Mouse (Mus musculus) midbrain, postnatal 0 days (tissue): Measurements from ENCODE around the gene Bub3. TPM values are rescaled to one million over a fixed set of nuclear protein-coding genes. Genes with fewer than 3 reads are reported as not detected.

Experiments used
- ATAC-seq: fragments of 200-750 bp; cut with Nextera tagmentation; 2 replicates; pipeline ENCODE4 v1.8.0; 2017; ENCODE audit warnings: moderate number of reproducible peaks, mild to moderate bottlenecking, moderate TSS enrichment, moderate library complexity; ENCODE audit not compliant: low FRiP score
- DNase-seq: peaks from one replicate; pipeline ENCODE4 v3.0.0-alpha.2; 2015; ENCODE audit warnings: low spot score
- H3K27ac ChIP-seq: fragments of 300-500 bp; sonication (generic); 2 replicates; pipeline ENCODE4 v1.5.1; 2014; ENCODE audit warnings: low read depth, mild to moderate bottlenecking, low read length, mixed read lengths
- H3K27me3 ChIP-seq: fragments of 300-500 bp; sonication (generic); 2 replicates; pipeline ENCODE4 v1.6.1; 2014; ENCODE audit warnings: low read length, control low read depth, mixed read lengths; ENCODE audit not compliant: insufficient read depth
- H3K36me3 ChIP-seq: fragments of 300-500 bp; sonication (generic); 2 replicates; pipeline ENCODE4 v1.6.1; 2014; ENCODE audit warnings: low read length, control low read depth, mixed read lengths; ENCODE audit not compliant: insufficient read depth
- H3K4me1 ChIP-seq: fragments of 300-500 bp; sonication (generic); 2 replicates; pipeline ENCODE4 v1.6.1; 2014; ENCODE audit warnings: mild to moderate bottlenecking, control low read depth, antibody characterized with exemption, low read length, mixed read lengths; ENCODE audit not compliant: insufficient read depth
- H3K4me2 ChIP-seq: fragments of 300-500 bp; sonication (generic); 2 replicates; pipeline ENCODE4 v1.6.1; 2014; ENCODE audit warnings: low read depth, mild to moderate bottlenecking, low read length, mixed read lengths; ENCODE audit not compliant: poor library complexity, severe bottlenecking
- H3K4me3 ChIP-seq: fragments of 300-500 bp; sonication (generic); 2 replicates; pipeline ENCODE4 v1.5.1; 2014; ENCODE audit warnings: low read depth, mild to moderate bottlenecking, low read length, moderate library complexity
- H3K9ac ChIP-seq: fragments of 300-500 bp; sonication (generic); replicated peaks from 2 replicates; pipeline ENCODE4 v1.6.1; 2014; ENCODE audit warnings: mild to moderate bottlenecking, low read length, moderate library complexity, mixed read lengths; ENCODE audit not compliant: poor library complexity, severe bottlenecking
- H3K9me3 ChIP-seq: fragments of 300-500 bp; sonication (generic); 2 replicates; pipeline ENCODE4 v1.6.1; 2016; ENCODE audit warnings: low read length, control low read depth
- CTCF ChIP-seq: IDR thresholded peaks from 2 replicates; pipeline ENCODE4 v1.5.1; 2016; ENCODE audit warnings: antibody characterized with exemption, mild to moderate bottlenecking
- WGBS: fragments of 180-500 bp; shearing (Covaris S2); extraction: QIAGEN DNeasy Blood & Tissue Kit; methylation state at CpG from one replicate; pipeline ENCODE4 v1.1.7; 2014; 5-methylcytosine and 5-hydroxymethylcytosine counted together
- polyA plus RNA-seq: library from polyadenylated mRNA; unstranded; fragments of >200 nt; fragmentation: Nextera tagmentation; extraction: Ambion mirVana; gene quantifications from 2 replicates; pipeline ENCODE4 v1.2.1, GENCODE M21; 2015
- total RNA-seq: library from RNA; depleted of rRNA; stranded (reverse); fragments of >200 nt; gene quantifications from 2 replicates; pipeline ENCODE4 v1.2.3, GENCODE M21; 2014

Gene Bub3
- total and polyA plus RNA-seq, 2 experiments from 2014 or later: 106 to 125 TPM

GRCm38 (mm10) chr7:131551471-131551870 is 8.6 kb upstream of the Bub3 start:
- no peak overlapping the region for H3K4me3 ChIP-seq
- H3K36me3 ChIP-seq: no peaks in the 10 kb centered on the region
- H3K9ac ChIP-seq: no peak overlapping the region
- no peak overlapping the region for H3K4me2 ChIP-seq
- TF ChIP-seq CTCF: no peak
- H3K9me3 ChIP-seq: no peaks in the 10 kb centered on the region
- no peak overlapping the region for H3K27ac ChIP-seq
- H3K4me1 ChIP-seq: no peaks in the 10 kb centered on the region
- 1% methylated on average over 4 of the region's 4 CpGs for WGBS
- ATAC-seq (no peak), DNase-seq (no peak)
- peaks cover 90% of the 10 kb centered on the region for H3K27me3 ChIP-seq

DNA sequence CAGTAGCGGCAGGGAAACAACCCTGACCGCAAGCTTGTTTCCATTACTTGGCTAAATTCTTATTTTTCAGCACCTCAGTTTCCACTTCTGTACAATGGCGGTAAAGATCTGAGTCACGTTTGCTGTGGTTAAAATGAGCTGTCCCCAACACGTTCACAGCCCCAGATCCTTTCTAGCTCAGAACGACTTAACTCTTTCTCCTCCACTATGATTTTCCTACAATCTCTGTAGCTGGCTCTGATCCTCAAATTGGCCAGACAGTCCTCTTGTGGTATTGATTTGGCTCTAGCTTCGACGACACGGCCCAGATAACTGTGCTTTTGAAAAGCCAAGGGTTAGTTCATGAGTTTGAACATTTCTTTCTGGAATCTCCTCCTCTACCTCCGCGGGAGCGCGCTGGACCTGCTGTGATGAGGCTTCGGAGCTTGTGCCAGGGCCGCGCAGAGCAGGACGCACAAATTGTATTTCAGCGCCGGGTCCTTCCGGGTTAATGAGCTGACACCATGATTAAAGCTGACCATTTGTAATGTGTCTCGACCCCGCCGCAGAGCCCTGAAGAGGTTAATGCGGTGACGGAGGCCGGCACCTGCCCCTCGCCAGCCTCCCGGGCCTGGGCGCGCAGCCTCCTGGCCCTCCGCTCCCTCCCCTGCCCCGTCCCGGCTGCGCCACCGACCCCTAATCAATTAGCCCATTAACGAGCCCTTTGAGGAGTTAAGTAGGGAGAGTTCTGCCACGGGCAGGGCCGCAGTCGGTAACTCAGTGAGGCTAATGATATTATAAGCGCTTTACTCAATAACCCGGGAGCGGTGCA is 7.9 kb upstream of the Bub3 start:
- H3K4me3 ChIP-seq: no peak overlapping the region
- no peaks in the 10 kb centered on the region for H3K36me3 ChIP-seq
- peaks cover 87% of the 10 kb centered on the region for H3K27me3 ChIP-seq
- TF ChIP-seq CTCF: no peak
- no peaks in the 10 kb centered on the region for H3K9me3 ChIP-seq
- no peak overlapping the region for H3K4me2 ChIP-seq
- no peak overlapping the region for H3K9ac ChIP-seq
- H3K4me1 ChIP-seq: no peaks in the 10 kb centered on the region
- WGBS: under 1% methylated on average over 42 of the region's 42 CpGs
- no peak overlapping the region for H3K27ac ChIP-seq
- DNase-seq (no peak), ATAC-seq (no peak)

GRCm38 (mm10) chr7:131552781-131553180 is 7.2 kb upstream of the Bub3 start:
- Histone ChIP-seq H3K9ac (no peak overlapping the region), H3K27ac (no peak overlapping the region), H3K4me1 (no peaks in the 10 kb centered on the region), H3K36me3 (no peaks in the 10 kb centered on the region), H3K4me3 (no peak overlapping the region), H3K9me3 (no peaks in the 10 kb centered on the region), H3K27me3 (peaks cover 87% of the 10 kb centered on the region), H3K4me2 (no peak overlapping the region)
- 2% methylated on average over 5 of the region's 5 CpGs for WGBS
- DNase-seq: no peak
- no peak for ATAC-seq
- no peak for TF ChIP-seq CTCF

DNA sequence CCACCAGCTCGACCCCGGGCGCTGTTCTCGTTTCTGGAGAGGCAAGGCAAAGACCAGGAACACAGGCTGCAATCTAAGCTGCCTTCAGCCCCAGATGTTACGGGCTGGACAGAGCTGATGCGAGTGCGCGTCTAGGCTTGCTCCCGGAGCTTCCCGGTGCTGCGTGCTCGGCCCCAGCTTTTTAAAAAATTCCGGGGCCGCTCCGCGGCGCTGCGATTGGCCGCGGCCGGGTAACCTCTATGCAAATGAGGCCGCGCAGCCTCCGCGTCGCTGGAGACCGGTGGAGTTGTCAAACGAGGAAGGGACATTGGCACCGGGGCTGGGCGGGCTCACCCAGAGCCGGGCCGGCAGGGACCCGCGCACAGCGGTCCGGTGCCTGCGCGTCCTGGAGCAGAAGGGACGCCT is 6.2 kb upstream of the Bub3 start:
- H3K9ac ChIP-seq: no peak overlapping the region
- peak overlapping the region; percentile 12 for H3K4me2 ChIP-seq
- ATAC-seq (peak; percentile 42; the same call in 1 of the 2 replicates), DNase-seq (no peak)
- no peak for TF ChIP-seq CTCF
- no peaks in the 10 kb centered on the region for H3K36me3 ChIP-seq
- H3K27me3 ChIP-seq: peaks cover 86% of the 10 kb centered on the region
- no peak overlapping the region for H3K27ac ChIP-seq
- no peaks in the 10 kb centered on the region for H3K9me3 ChIP-seq
- H3K4me1 ChIP-seq: no peaks in the 10 kb centered on the region
- no peak overlapping the region for H3K4me3 ChIP-seq
- under 1% methylated on average over 38 of the region's 39 CpGs for WGBS

- ATAC-seq (peak; percentile 53; the same call in 1 of the 2 replicates), DNase-seq (no peak)
- Histone ChIP-seq H3K4me1 (no peaks in the 10 kb centered on the region), H3K36me3 (no peaks in the 10 kb centered on the region), H3K9ac (no peak overlapping the region), H3K4me3 (no peak overlapping the region), H3K4me2 (peak overlapping the region; percentile 12), H3K9me3 (no peaks in the 10 kb centered on the region), H3K27ac (no peak overlapping the region), H3K27me3 (peaks cover 83% of the 10 kb centered on the region)
- WGBS: under 1% methylated on average over 42 of the region's 45 CpGs
- TF ChIP-seq CTCF: no peak
Measured at GRCm38 (mm10) chr7:131554341-131555180, 5.5 kb upstream of the Bub3 start.
